Mouse (Mus musculus): ENCODE results near the gene Smpd2. TPM values are rescaled to one million over a fixed set of nuclear protein-coding genes. Genes with fewer than 3 reads are reported as not detected.

Smpd2 gene
- polyA plus RNA-seq, 2 experiments: 7.1 to 8.6 TPM

DNA sequence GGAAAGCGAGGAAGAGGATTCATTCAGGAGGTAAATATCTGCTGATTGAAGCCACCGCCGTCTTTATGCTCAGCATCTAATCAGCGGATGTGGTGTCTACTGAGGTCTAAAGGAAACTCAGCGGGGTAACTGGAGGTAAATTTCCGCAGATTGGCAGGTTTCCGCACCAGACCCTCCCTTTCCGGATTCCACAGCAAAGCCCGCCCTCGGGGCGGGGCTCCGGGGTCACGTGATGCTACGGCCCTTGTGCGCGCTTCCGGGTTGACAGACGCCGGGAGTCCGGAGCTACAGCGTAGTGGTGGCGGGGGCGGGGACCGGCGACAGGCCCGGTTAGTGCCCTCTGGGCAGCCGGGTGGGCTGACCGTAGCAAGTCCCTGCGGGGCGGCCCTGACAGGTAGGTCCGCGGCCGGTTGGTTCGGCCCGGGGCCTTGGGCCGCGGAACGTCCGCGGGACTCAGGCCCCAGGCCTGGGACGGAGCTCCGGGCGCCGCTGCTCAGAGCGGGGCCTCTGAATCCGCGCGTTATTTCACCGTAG is 40.0 kb downstream of the Smpd2 start, which contains the start of gene Zbtb24:
Gene Zbtb24, plus strand, starts transcription at position 247 of the 534 bp plus-strand sequence.
- H3K36me3 ChIP-seq (replicated peaks; ENCODE audit: control insufficient read depth, insufficient read depth, low read depth): peaks cover 3% of the 10 kb centered on the region; the same call in 1 of the 2 replicates
- peak within 1 kb of the TSS; percentile 95 for H3K9ac ChIP-seq (replicated peaks)
- WGBS (ENCODE audit: insufficient replicate concordance): under 1% methylated on average over 49 of the region's 49 CpGs
- peak within 1 kb of the TSS; percentile 89 to 92 for H3K4me3 ChIP-seq (ENCODE audit: insufficient read depth in 1 of 2, low read depth in 2 of 2, low read length in 2 of 2)
- no peak for TF ChIP-seq CTCF (IDR thresholded peaks at IDR 0.05; ENCODE audit: low read depth)
- no peak for TF ChIP-seq EP300 (IDR thresholded peaks at IDR 0.05; ENCODE audit: low read depth)
- peak within 1 kb of the TSS; percentile 80 for H3K4me2 ChIP-seq (ENCODE audit: low read depth)
- H3K4me1 ChIP-seq (replicated peaks; ENCODE audit: control insufficient read depth in 2 of 2, insufficient read depth in 2 of 2, low read length in 1 of 2): peaks cover 8 to 18% of the 10 kb centered on the region in 2 experiments
- H3K9me3 ChIP-seq (ENCODE audit: control insufficient read depth, low read length): no peaks in the 10 kb centered on the region
- ATAC-seq (ENCODE audit: insufficient read depth): peak; percentile 98
- DNase-seq (ENCODE audit: low read depth in 3 of 3, low spot score in 3 of 3): peak; percentile 95 to 96 (median 95)
- peak within 1 kb of the TSS; percentile 71 for H3K27ac ChIP-seq
- H3K27me3 ChIP-seq (ENCODE audit: control insufficient read depth, insufficient read depth, low read length): no peaks in the 10 kb centered on the region

DNA sequence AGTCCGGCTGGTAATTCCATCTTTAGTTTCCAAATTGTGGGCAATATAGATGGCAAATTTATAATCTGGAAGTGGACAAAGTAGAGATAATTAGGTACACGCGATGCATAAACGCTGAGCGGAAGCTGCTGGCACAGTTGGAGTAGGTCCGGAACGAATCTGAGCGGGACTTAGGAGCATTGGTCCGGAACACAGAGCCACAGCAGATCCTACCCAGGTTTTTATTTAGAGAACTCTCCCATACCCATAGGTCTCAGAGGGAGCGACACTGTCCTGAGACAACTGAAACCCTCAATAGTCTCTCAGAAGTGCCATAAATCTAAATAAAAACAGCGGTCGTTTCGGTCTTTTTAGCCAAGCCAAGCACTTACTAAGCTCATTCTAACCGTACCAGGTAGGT is 40.5 kb downstream of the Smpd2 start:
- DNase-seq (ENCODE audit: low read depth in 3 of 3, low spot score in 3 of 3) (no peak), ATAC-seq (ENCODE audit: insufficient read depth) (peak; percentile 32; the same call in 1 of the 2 replicates)
- peaks cover 8 to 18% of the 10 kb centered on the region in 2 experiments for H3K4me1 ChIP-seq (replicated peaks; ENCODE audit: control insufficient read depth in 2 of 2, insufficient read depth in 2 of 2, low read length in 1 of 2)
- peak overlapping the region; percentile 95 for H3K9ac ChIP-seq (replicated peaks)
- peaks cover 3% of the 10 kb centered on the region; the same call in 1 of the 2 replicates for H3K36me3 ChIP-seq (replicated peaks; ENCODE audit: control insufficient read depth, insufficient read depth, low read depth)
- no peaks in the 10 kb centered on the region for H3K27me3 ChIP-seq (ENCODE audit: control insufficient read depth, insufficient read depth, low read length)
- H3K9me3 ChIP-seq (ENCODE audit: control insufficient read depth, low read length): no peaks in the 10 kb centered on the region
- H3K27ac ChIP-seq: peak overlapping the region; percentile 71
- H3K4me3 ChIP-seq (ENCODE audit: insufficient read depth in 1 of 2, low read depth in 2 of 2, low read length in 2 of 2): peak overlapping the region; percentile 89 to 92
- H3K4me2 ChIP-seq (ENCODE audit: low read depth): peak overlapping the region; percentile 80
- TF ChIP-seq EP300 (IDR thresholded peaks at IDR 0.05; ENCODE audit: low read depth) (no peak), CTCF (IDR thresholded peaks at IDR 0.05; ENCODE audit: low read depth) (no peak)
- WGBS (ENCODE audit: insufficient replicate concordance): 10% methylated on average over 14 of the region's 14 CpGs

DNA sequence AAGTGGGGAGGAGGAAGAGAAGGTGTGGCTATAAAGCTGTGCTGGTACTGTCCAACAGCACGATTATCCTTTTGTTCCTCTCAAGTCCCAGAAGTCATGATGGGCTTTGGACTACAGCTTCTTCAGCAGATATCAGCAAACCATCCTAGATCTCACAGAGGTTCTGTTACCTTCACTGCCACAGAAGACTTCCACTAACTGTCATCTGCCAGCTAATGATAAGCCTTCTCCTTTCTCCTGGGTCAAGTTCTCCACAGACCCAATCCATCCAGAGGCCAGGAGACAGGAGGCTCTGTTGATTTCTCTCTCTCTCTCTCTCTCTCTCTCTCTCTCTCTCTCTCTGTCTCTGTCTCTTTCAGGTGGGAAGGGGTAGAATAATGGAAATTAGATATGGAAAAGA is 42.0 kb downstream of the Smpd2 start:
- H3K4me1 ChIP-seq (replicated peaks; ENCODE audit: control insufficient read depth in 2 of 2, insufficient read depth in 2 of 2, low read length in 1 of 2): peaks cover 8 to 18% of the 10 kb centered on the region in 2 experiments
- WGBS (ENCODE audit: insufficient replicate concordance): 18% methylated on average over 1 of the region's 1 CpGs
- no peak overlapping the region for H3K4me3 ChIP-seq (ENCODE audit: insufficient read depth in 1 of 2, low read depth in 2 of 2, low read length in 2 of 2)
- TF ChIP-seq EP300 (IDR thresholded peaks at IDR 0.05; ENCODE audit: low read depth) (no peak), CTCF (IDR thresholded peaks at IDR 0.05; ENCODE audit: low read depth) (no peak)
- ATAC-seq (ENCODE audit: insufficient read depth) (no peak), DNase-seq (ENCODE audit: low read depth in 3 of 3, low spot score in 3 of 3) (no peak)
- H3K4me2 ChIP-seq (ENCODE audit: low read depth): no peak overlapping the region
- H3K27ac ChIP-seq: no peak overlapping the region
- H3K9me3 ChIP-seq (ENCODE audit: control insufficient read depth, low read length): no peaks in the 10 kb centered on the region
- H3K27me3 ChIP-seq (ENCODE audit: control insufficient read depth, insufficient read depth, low read length): no peaks in the 10 kb centered on the region
- H3K9ac ChIP-seq (replicated peaks): no peak overlapping the region
- H3K36me3 ChIP-seq (replicated peaks; ENCODE audit: control insufficient read depth, insufficient read depth, low read depth): peaks cover 3% of the 10 kb centered on the region; the same call in 1 of the 2 replicates

Other genes with a start within 250 kb of the Smpd2 start
- gene Fig4, start 187.1 kb downstream of the Smpd2 start, polyA plus RNA-seq (2012; rRNA removed): 4.0 and 4.3 TPM in 2 replicates
- 9.3 and 11.2 TPM in 2 replicates for gene Fig4, start 187.1 kb downstream of the Smpd2 start, polyA plus RNA-seq (2014; fragmentation: Nextera tagmentation; extraction: Ambion mirVana)
- gene Ak9, start 186.4 kb downstream of the Smpd2 start, polyA plus RNA-seq (2012; rRNA removed): not detected in 2 replicates
- gene Ak9, start 186.4 kb downstream of the Smpd2 start, polyA plus RNA-seq (2014; fragmentation: Nextera tagmentation; extraction: Ambion mirVana): not detected in 2 replicates
- gene Zbtb24, start 40.0 kb downstream of the Smpd2 start, polyA plus RNA-seq (2012; rRNA removed): 3.3 and 4.0 TPM in 2 replicates
- 4.1 and 4.2 TPM in 2 replicates for gene Zbtb24, start 40.0 kb downstream of the Smpd2 start, polyA plus RNA-seq (2014; fragmentation: Nextera tagmentation; extraction: Ambion mirVana)
- 2.0 and 2.6 TPM in 2 replicates for gene Mical1, start 14.1 kb downstream of the Smpd2 start, polyA plus RNA-seq (2012; rRNA removed)
- 2.8 TPM in 2 replicates for gene Mical1, start 14.1 kb downstream of the Smpd2 start, polyA plus RNA-seq (2014; fragmentation: Nextera tagmentation; extraction: Ambion mirVana)
- not detected in 2 replicates for gene Ppil6, start 70 bp upstream of the Smpd2 start, polyA plus RNA-seq (2012; rRNA removed)
- gene Ppil6, start 70 bp upstream of the Smpd2 start, polyA plus RNA-seq (2014; fragmentation: Nextera tagmentation; extraction: Ambion mirVana): not detected in 2 replicates
- gene Cd164, start 29.0 kb upstream of the Smpd2 start, polyA plus RNA-seq (2012; rRNA removed): 22.8 and 30.2 TPM in 2 replicates
- 59.7 and 62.2 TPM in 2 replicates for gene Cd164, start 29.0 kb upstream of the Smpd2 start, polyA plus RNA-seq (2014; fragmentation: Nextera tagmentation; extraction: Ambion mirVana)
- 0.01 and 0.07 TPM in 2 replicates for gene Ccdc162, start 226.3 kb upstream of the Smpd2 start, polyA plus RNA-seq (2012; rRNA removed)
- 0.10 and 0.21 TPM in 2 replicates for gene Ccdc162, start 226.3 kb upstream of the Smpd2 start, polyA plus RNA-seq (2014; fragmentation: Nextera tagmentation; extraction: Ambion mirVana)

All from liver, embryonic 14.5 days (tissue).